Mouse (Mus musculus) layer of hippocampus, adult 18-20 months (tissue): ENCODE measurements around the gene Pdzd7. TPM values are rescaled to one million over a fixed set of nuclear protein-coding genes. Genes with fewer than 3 reads are reported as not detected.
"Not testable (repeated sequence)": the region's sequence is repeated elsewhere in the genome, so short reads cannot be mapped to it uniquely, and the experiment has no call there.

Experiments
- DNase-seq, 2 experiments: peaks; one replicate each; pipeline ENCODE4 v3.0.0; 2022; ENCODE audit warnings: low spot score in 2 of 2
- total RNA-seq, 2 experiments: library from RNA; stranded (reverse); gene quantifications; 2 replicates each; pipeline ENCODE4 v1.2.3; 2021

Gene Pdzd7
- total RNA-seq, 2 experiments from 2014 or later = 1.8 to 2.6 TPM

GRCm38 (mm10) chr19:45058841-45059240 is 13.3 kb upstream of the Pdzd7 start:
- DNase-seq = no peak

GRCm38 (mm10) chr19:45058113-45058839 is 12.8 kb upstream of the Pdzd7 start:
- peak; percentile 86 to 96 for DNase-seq

- DNase-seq = no peak
Observed at GRCm38 (mm10) chr19:45057724-45058112, 12.2 kb upstream of the Pdzd7 start.

GRCm38 (mm10) chr19:45056908-45057698 is 11.6 kb upstream of the Pdzd7 start:
- no peak for DNase-seq

- peak in 1 of 2 experiments; percentile 63 for DNase-seq
Observed at GRCm38 (mm10) chr19:45056364-45056763, 10.8 kb upstream of the Pdzd7 start.

GRCm38 (mm10) chr19:45054892-45055690 is 9.6 kb upstream of the Pdzd7 start:
- DNase-seq = peak in 1 of 2 experiments; percentile 63

GRCm38 (mm10) chr19:45053451-45053850 is 7.9 kb upstream of the Pdzd7 start:
- DNase-seq = no peak

GRCm38 (mm10) chr19:45049523-45049922 is 4.0 kb upstream of the Pdzd7 start:
- no peak for DNase-seq

- no peak for DNase-seq
Observed at GRCm38 (mm10) chr19:45048644-45049365, 3.3 kb upstream of the Pdzd7 start.

- DNase-seq = peak; percentile 89 to 91
Observed at GRCm38 (mm10) chr19:45047935-45048643, 2.6 kb upstream of the Pdzd7 start.

GRCm38 (mm10) chr19:45047417-45047934 is 2.0 kb upstream of the Pdzd7 start, which contains the start of gene Sfxn3:
Gene Sfxn3, plus strand, starts transcription at chr19:45047503.
- DNase-seq = peak; percentile 90 to 93

GRCm38 (mm10) chr19:45046523-45047321 is 1.2 kb upstream of the Pdzd7 start:
- peak; percentile 67 to 81 for DNase-seq

- no peak for DNase-seq
Observed at GRCm38 (mm10) chr19:45045236-45045635, 281 bp downstream of the Pdzd7 start.

- no peak for DNase-seq
Observed at GRCm38 (mm10) chr19:45044389-45044927, 1.1 kb downstream of the Pdzd7 start.

GRCm38 (mm10) chr19:45040214-45040613 is 5.3 kb downstream of the Pdzd7 start:
- DNase-seq = no peak

GRCm38 (mm10) chr19:45038198-45038597 is 7.3 kb downstream of the Pdzd7 start:
- DNase-seq = not testable (repeated sequence)

GRCm38 (mm10) chr19:45036867-45037266 is 8.7 kb downstream of the Pdzd7 start:
- no peak for DNase-seq

- no peak for DNase-seq
Observed at GRCm38 (mm10) chr19:45032570-45033332, 12.8 kb downstream of the Pdzd7 start.
